Mouse (Mus musculus): ENCODE measurements around the gene F2rl2.

GRCm38 (mm10) chr13:95663834-95664233, 32.8 kb upstream of the F2rl2 start:
- TF ChIP-seq CTCF (IDR thresholded peaks at IDR 0.05; ENCODE audit: low read depth, low read length) (no peak), POLR2A (IDR thresholded peaks at IDR 0.05; ENCODE audit: extremely low read depth, insufficient read depth, low read length) (no peak)

Data from liver, adult 2 months (tissue).